ENCODE assay signal across 22 mouse cellular contexts in genomic region chr1:185933623-185934022, GRCm38 (mm10).
DNase-seq lines count a peak whose midpoint lies in the region; ATAC-seq and TF ChIP-seq lines count a peak whose summit lies in the region.
"Had no signal": no experiment of that assay in that cellular context is flagged by ENCODE, and none has a peak within 500 bp of the region (broad histone marks: within the 10 kb centered on the region; RNA-seq: fewer than 3 reads in every experiment).

No protein-coding gene starts in this region.

- no peak overlapping the region for H3K27ac ChIP-seq in lung, embryonic 14.5 days (ENCODE audit: low read depth)
- no peak overlapping the region for H3K27ac ChIP-seq in lung, embryonic 16.5 days (ENCODE audit: low read length)
- no peak overlapping the region for H3K27ac ChIP-seq in midbrain, embryonic 10.5 days (replicated peaks)
- H3K27ac ChIP-seq: embryonic facial prominence, embryonic 10.5 days; embryonic facial prominence, embryonic 12.5 days; forebrain, embryonic 13.5 days; forebrain, embryonic 15.5 days had no signal

- TF ChIP-seq CTCF in lung, embryonic 14.5 days (IDR thresholded peaks at IDR 0.05; ENCODE audit: low read depth): no peak

- H3K36me3 ChIP-seq in lung, embryonic 14.5 days (ENCODE audit: insufficient read depth): no peaks in the 10 kb centered on the region
- H3K36me3 ChIP-seq in lung, embryonic 16.5 days (ENCODE audit: control insufficient read depth, insufficient read depth, low read length): no peaks in the 10 kb centered on the region
- no peaks in the 10 kb centered on the region for H3K36me3 ChIP-seq in midbrain, embryonic 10.5 days
- H3K36me3 ChIP-seq: embryonic facial prominence, embryonic 10.5 days; embryonic facial prominence, embryonic 12.5 days; forebrain, embryonic 15.5 days had no signal

- DNase-seq in lung, embryonic 14.5 days: peak; percentile 43
- DNase-seq in lung, postnatal 10 days: no peak
- no peak for DNase-seq in lung, adult 18-20 months
- DNase-seq in NIH3T3 (ENCODE audit: low read depth) (peak; percentile 16), liver (no peak)
- peak; percentile 57 for DNase-seq in forelimb bud, embryonic 11.5 days (ENCODE audit: low read depth, low spot score)
- no peak for DNase-seq in midbrain, embryonic 10.5 days (ENCODE audit: low spot score)
- DNase-seq: adrenal gland, adult 8-10 months; adrenal gland, postnatal 14 days; adrenal gland, postnatal 36 days; cerebellum, adult 11-12 months; cerebellum, adult 2 months; cerebellum, adult 9-10 months; cerebellum, postnatal 10 days; cerebellum, postnatal 25 days had no signal

- H3K27me3 ChIP-seq in lung, embryonic 14.5 days (ENCODE audit: insufficient read depth, low read length): no peaks in the 10 kb centered on the region
- no peaks in the 10 kb centered on the region for H3K27me3 ChIP-seq in lung, embryonic 16.5 days (ENCODE audit: control insufficient read depth, insufficient read depth, low read depth, low read length)
- no peaks in the 10 kb centered on the region for H3K27me3 ChIP-seq in midbrain, embryonic 10.5 days (ENCODE audit: low read depth, poor library complexity, severe bottlenecking)
- H3K27me3 ChIP-seq: embryonic facial prominence, embryonic 12.5 days; forebrain, embryonic 13.5 days; forebrain, embryonic 15.5 days; Patski had no signal

- no peak overlapping the region for H3K4me2 ChIP-seq in lung, embryonic 14.5 days
- no peak overlapping the region for H3K4me2 ChIP-seq in lung, embryonic 16.5 days (ENCODE audit: low read depth, low read length)
- H3K4me2 ChIP-seq: embryonic facial prominence, embryonic 12.5 days; forebrain, embryonic 13.5 days; forebrain, embryonic 15.5 days had no signal

- no peak overlapping the region for H3K9ac ChIP-seq in lung, embryonic 14.5 days
- no peak overlapping the region for H3K9ac ChIP-seq in lung, embryonic 16.5 days (ENCODE audit: low read length)
- H3K9ac ChIP-seq: embryonic facial prominence, embryonic 12.5 days; forebrain, embryonic 13.5 days; forebrain, embryonic 15.5 days had no signal

- H3K4me1 ChIP-seq in lung, embryonic 14.5 days (ENCODE audit: insufficient read depth): no peaks in the 10 kb centered on the region
- H3K4me1 ChIP-seq in lung, embryonic 16.5 days (replicated peaks; ENCODE audit: control insufficient read depth, insufficient read depth, low read length): no peaks in the 10 kb centered on the region
- H3K4me1 ChIP-seq in midbrain, embryonic 10.5 days: 0 out of 2 replicates have a peak, but pooled peaks cover 4% of the 10 kb centered on the region
- H3K4me1 ChIP-seq: embryonic facial prominence, embryonic 10.5 days; embryonic facial prominence, embryonic 12.5 days; forebrain, embryonic 13.5 days; forebrain, embryonic 15.5 days had no signal

- no peak for ATAC-seq in lung, embryonic 14.5 days (ENCODE audit: insufficient read depth)
- peak; percentile 72 for ATAC-seq in lung, embryonic 16.5 days (ENCODE audit: low read depth)
- ATAC-seq: activated CD4-positive, CD25-positive, alpha-beta regulatory T cell, adult 4 months; forebrain, embryonic 13.5 days; forebrain, embryonic 15.5 days; Patski had no signal

- WGBS in lung, embryonic 14.5 days: 67% methylated on average over 3 of the region's 3 CpGs
- 71% methylated on average over 3 of the region's 3 CpGs for WGBS in lung, embryonic 16.5 days
- 92% methylated on average over 3 of the region's 3 CpGs for WGBS in midbrain, embryonic 10.5 days

- no peaks in the 10 kb centered on the region for H3K9me3 ChIP-seq in lung, embryonic 14.5 days (ENCODE audit: low read depth, low read length)
- H3K9me3 ChIP-seq in lung, embryonic 16.5 days (ENCODE audit: control insufficient read depth, low read length): no peaks in the 10 kb centered on the region
- H3K9me3 ChIP-seq in midbrain, embryonic 10.5 days (replicated peaks): no peaks in the 10 kb centered on the region
- H3K9me3 ChIP-seq: embryonic facial prominence, embryonic 10.5 days; embryonic facial prominence, embryonic 12.5 days; forebrain, embryonic 13.5 days; forebrain, embryonic 15.5 days had no signal

- H3K4me3 ChIP-seq in lung, embryonic 14.5 days (ENCODE audit: low read depth, low read length): no peak overlapping the region
- no peak overlapping the region for H3K4me3 ChIP-seq in lung, embryonic 16.5 days (ENCODE audit: low read length)
- H3K4me3 ChIP-seq in midbrain, embryonic 10.5 days: no peak overlapping the region
- H3K4me3 ChIP-seq: embryonic facial prominence, embryonic 10.5 days; embryonic facial prominence, embryonic 12.5 days; forebrain, embryonic 13.5 days; forebrain, embryonic 15.5 days had no signal

Comparison
In these comparisons a context has a peak if more than half of its experiments do, and no peak if none do; other contexts are left out.
1. DNase-seq: peak in lung, embryonic 14.5 days (single experiment), NIH3T3 (single experiment) and forelimb bud, embryonic 11.5 days (single experiment); none in lung, postnatal 10 days (single experiment), lung, adult 18-20 months (0 of 2), midbrain, embryonic 10.5 days (single experiment) and liver (single experiment).